Mouse (Mus musculus) urinary bladder, adult 18-20 months (tissue): ENCODE measurements at regions not wholly inside any gene's neighbourhood (a gene's known extent, or its start where the extent isn't known, plus 50 kb on each side); places are given as distances from the start of the nearest gene placed in this dataset.

Experiments
- DNase-seq, 2 experiments: peaks; one replicate each; pipeline ENCODE4 v3.0.0; 2022; ENCODE audit warnings: low spot score in 2 of 2, mixed read lengths in 2 of 2

DNA sequence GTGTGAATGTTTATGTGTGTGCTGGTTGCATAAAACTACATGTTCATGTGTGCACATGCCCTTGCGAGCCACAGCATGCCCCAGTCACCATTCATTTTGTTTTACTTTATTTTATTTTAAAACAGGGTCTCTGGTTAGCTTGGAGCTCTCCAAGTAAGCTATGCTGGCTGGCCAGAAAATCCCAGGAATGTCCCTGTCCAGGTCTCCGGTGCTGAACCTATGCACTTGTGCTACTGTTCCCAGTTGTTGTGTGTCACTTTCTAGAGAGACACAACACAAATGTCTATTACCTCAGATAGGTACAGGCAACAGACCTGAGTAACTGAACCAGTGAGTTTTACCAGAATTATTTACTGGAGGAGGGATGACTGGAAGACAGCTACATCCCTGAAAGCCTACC lies 530.4 kb upstream of the Castor2 start:
- DNase-seq = no peak

GRCm38 (mm10) chr5:133566506-133566905 lies 533.0 kb upstream of the Castor2 start:
- no peak for DNase-seq

- no peak for DNase-seq
These were observed 548.9 kb upstream of the Castor2 start for GRCm38 (mm10) chr5:133550657-133551056.

DNA sequence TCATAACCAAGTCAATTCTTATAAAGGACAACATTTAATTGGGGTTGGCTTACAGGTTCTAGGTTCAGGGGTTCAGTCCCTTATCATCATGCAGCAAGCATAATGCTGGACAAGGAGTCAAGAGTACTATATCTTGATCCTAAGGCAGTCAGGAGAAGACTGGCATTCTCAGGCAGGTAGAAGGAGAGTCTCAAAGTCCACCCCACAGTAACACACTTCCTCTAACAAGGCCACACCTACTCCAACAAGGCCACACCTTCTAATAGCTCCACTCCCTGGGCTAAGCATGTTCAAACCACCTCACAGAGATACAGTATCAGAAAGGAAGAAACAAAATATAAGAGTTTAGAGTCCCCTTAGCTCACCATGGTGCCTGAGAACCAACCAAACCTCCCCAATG lies 557.3 kb upstream of the Castor2 start:
- DNase-seq = no peak

- DNase-seq = no peak
These were observed 566.8 kb upstream of the Castor2 start for GRCm38 (mm10) chr5:133532678-133533077.

DNA sequence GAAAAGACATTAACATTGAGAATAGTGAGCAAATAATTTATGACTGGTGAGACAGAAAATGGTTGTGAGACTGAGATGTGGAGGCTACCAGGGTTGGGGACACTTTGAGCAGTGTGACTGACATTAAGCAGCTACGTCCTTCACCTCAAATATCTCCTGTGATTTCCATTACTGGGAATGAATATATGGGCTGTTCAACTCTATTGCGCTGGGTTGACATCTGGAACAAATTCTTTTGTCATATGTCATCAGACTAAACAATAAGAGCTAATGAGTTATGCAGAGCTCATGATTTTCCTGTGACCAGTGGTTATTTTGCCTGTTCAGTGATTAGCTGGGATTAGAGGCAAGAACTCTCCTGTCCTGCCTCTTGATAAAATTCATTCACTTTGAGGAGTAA lies 593.9 kb upstream of the Castor2 start:
- DNase-seq = no peak

- no peak for DNase-seq
These were observed 611.7 kb upstream of the Castor2 start for GRCm38 (mm10) chr5:133487806-133488290.

GRCm38 (mm10) chr5:133482291-133483086 lies 617.0 kb upstream of the Castor2 start:
- DNase-seq = no peak

DNA sequence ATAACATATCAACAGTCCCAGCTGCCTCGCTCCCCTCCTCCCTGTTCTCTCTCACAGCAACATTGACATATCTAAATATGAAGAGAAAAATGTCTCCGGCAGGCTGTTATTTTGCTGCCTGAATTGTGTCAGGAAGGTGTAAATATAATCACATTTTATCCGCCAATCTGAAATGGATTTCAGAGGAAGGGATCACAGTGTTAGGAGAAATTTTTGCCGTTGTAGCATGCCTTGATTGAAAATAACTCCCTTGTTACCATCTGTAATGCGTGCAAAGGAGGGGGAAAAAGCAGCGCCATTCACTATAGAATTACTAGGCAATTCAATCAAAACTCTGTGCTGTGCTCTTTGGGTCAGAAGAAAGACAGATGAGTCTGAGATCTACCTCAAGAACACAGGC lies 620.3 kb upstream of the Castor2 start:
- no peak for DNase-seq

DNA sequence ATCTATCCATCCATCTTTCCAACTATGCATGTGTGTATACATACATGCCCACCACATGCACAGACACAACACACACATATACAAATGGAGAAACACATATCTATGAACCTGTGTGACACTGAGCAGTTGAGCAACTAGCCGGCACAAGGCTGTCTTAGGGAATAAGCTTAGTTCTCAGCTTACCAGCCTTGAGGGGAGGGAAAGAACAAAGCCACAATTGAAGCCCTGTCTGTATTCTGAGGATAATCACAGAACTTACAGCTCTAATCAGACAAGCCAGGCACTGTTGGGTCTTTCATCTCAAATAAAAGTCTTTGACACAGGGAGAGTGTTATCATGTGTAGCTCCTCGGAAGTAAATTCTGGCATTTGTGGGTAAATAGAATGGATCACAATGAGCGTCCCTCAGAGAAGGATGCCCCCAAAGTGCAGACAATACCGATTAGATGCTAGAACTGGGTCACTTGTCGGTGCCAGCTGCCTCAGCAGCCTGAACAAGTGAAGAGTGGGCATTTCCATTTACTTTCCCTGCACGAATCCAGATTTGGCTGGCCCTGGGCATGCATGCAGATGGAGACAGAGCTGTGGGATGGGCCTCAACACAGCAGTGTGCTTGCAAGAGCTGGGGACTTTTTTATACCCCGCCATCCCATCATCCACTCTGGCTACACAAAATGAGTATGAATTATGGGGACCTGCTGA lies 646.0 kb upstream of the Castor2 start:
- DNase-seq = no peak

GRCm38 (mm10) chr5:133449926-133450325 lies 649.6 kb upstream of the Castor2 start:
- DNase-seq = no peak

- no peak for DNase-seq
These were observed 698.7 kb upstream of the Castor2 start for GRCm38 (mm10) chr5:133400826-133401225.

- no peak for DNase-seq
These were observed 709.6 kb upstream of the Castor2 start for GRCm38 (mm10) chr5:133389896-133390295.

- DNase-seq = no peak
These were observed 710.3 kb upstream of the Castor2 start for GRCm38 (mm10) chr5:133389023-133389840.

GRCm38 (mm10) chr5:133385374-133386349 lies 713.8 kb upstream of the Castor2 start:
- DNase-seq = no peak

DNA sequence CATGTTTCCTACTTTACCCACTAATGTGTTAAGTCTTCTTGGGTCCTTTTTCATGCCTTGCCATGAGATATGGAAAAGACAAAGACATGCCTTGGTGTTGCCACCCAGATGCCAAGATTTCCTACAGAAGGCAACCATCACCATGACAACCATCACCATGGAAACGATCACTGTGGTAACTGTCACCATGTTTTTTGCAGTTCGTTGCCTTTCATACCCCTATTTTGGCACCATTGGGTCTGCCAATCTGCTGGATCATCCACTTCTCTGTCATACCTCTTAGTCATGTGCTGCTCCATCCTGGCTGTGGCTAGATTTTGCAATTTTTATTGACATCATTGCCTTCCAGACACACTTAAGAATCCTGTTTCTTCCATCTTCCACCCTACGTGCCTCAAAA lies 733.7 kb upstream of the Castor2 start:
- no peak for DNase-seq

DNA sequence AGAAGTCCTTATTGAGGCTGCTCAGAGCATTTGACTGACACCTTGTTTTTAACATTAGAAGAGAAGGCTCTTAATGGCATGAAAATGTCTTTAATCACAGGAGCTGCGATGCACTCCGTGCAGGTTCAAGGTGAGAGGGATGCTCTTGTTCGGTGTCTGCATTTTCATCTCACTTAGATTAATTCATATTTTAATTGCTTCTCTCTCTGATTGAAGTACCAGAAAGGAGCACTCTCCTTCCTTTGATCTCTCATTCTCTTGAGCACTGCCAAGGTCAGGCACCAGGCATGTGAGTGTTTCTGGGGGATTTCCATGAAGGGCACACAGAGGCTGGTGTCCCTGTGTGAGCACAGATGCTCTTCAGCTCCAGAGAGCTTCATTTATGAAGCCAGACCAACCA lies 752.0 kb upstream of the Castor2 start:
- DNase-seq = no peak

DNA sequence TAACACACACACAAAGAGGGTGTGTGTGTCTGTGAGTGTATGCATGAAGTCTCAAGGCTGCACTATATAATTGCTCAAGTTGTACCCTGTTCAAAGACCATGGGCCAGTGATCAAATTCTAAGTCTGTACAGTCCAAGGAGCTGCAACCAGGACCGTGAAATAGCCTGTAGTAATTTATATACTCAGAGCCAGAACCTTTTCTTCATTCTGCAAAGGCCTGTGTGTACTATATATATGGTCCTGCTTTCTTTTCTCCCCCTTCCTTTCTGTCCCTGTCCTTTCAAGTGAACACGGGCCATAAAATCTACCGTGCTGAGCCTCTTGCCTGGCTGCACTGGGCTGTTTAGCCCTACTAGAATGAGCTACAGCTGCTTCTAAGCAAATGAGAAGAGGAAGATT lies 757.5 kb upstream of the Castor2 start:
- no peak for DNase-seq

DNA sequence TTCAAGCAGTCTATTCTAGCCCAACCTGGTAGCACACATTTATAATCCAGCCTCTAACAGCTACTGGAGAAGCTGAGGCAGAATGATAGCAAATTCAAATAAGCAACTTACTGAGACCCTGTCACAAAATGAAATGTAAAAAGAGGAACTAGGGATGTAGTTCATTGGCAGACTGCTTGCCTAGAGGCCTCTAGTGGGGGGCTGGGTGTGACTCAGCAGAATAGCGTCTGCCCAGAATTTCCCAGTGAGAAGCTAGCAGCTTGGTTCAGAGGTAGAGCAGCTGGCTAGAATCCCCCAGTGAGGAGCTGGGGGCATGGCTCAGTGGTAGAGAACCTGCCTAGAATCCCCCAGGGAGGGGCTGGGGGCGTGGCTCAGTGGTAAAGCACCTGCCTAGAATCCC lies 777.5 kb upstream of the Auts2 start:
- no peak for DNase-seq

DNA sequence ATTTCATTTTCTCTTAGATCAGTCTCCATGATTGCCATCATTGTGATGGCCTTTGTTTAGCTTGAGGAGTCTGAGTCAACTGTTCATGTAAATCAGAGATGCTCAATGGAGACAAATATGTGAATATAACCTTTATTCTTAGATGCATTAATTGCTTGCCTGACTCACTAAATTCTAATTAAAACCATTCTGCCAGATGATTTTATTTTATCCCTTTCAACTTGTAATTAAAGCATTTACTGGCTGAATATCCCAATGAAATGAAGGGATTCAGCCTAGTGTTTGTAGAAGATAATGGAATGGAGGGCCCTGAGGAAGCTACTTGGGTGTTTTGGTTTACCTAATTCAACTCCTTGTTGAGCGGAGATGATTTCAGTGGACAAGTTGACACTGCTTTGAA lies 777.1 kb upstream of the Auts2 start:
- no peak for DNase-seq

DNA sequence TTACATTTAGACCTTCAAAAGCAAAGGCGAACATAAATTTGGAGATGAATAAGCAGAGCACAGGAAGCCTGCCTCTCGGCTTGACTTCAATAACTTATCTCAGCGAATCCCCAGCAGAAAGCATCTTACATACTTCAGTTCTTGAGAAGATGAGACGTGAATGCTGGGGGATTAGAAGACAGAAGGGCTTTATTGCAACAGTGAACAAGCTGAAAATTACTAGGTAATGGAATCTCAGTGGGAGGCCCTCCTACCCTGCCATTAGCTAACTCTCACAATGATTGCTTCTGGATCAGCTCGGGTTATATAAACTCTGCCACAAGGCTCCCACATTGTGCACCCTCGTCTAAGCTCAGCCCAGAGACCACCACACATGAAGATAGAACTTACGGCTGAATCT lies 770.9 kb upstream of the Auts2 start:
- no peak for DNase-seq
